Mouse (Mus musculus) spleen, postnatal 10 days (tissue): ENCODE measurements around the gene Clstn2.

ENCODE experiments used
- DNase-seq, 2 experiments: peaks; one replicate each; pipeline ENCODE4 v3.0.0; 2021 to 2022; ENCODE audit warnings: low spot score in 2 of 2

Gene Clstn2

DNA sequence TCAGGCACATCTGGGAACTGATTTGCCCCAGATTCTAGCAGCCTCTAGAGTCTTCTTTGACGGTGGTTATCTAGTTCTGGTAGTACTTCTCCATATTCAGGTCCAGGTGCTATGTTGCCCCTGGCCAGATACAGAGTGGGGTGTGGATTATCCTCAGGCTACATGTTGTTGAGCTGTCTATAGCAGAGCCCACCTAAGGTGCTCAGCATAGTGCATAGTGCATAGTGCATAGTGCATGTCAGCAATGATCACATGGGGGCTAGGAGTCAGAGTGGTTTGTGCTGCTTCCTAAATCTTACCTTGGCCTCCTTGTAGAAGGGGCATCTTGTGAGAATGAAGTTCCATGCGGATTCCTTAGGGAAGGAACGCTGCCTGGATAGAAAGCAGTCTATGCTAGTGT, 556.5 kb downstream of the Clstn2 start:
- DNase-seq: no peak

DNA sequence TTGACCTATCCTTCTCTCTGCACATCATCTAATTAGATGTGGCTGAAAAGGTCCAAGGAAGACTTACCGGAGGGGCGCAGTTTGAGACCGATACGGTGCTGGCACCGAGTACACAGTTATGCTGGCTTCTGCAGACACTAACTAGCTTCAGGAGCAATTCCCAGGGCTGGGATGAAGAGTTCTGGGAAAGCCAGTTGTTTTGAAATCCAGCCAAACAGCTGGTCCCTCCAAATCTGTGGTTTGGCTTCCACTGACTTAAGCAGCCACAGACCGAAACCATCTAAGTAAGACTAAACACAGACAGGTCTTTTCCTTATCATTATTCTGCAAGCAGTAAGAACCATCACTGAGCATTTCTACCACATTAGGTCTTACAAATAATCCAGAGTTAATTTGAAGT, 558.1 kb downstream of the Clstn2 start:
- no peak for DNase-seq

DNA sequence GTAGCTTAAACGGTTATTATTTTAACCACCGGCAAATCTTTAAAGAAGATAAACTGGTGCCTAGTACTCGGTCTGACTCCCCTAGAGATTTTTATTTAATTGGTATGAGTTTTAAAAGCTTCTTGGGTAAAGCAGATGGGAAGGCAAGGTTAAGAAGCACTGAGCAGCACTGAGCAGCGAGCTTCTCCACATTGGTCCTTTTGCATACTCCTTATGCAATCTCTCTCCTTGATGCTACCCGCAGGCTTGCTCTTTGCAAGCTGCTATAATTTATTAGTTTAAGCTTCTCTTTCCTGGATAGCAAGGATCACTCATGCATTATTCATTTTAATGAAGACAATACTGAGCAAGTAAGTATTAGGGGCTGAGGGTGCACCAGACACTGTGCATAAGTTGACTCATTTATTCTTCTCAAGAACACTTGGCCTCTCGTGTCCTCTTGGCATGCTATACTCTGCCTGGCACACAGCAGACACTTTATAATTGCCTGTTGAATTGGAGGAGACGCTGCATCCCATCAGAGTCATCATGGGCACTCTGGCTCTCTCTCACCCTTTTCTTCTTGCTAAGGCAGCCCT, 561.9 kb downstream of the Clstn2 start:
- DNase-seq: no peak

DNA sequence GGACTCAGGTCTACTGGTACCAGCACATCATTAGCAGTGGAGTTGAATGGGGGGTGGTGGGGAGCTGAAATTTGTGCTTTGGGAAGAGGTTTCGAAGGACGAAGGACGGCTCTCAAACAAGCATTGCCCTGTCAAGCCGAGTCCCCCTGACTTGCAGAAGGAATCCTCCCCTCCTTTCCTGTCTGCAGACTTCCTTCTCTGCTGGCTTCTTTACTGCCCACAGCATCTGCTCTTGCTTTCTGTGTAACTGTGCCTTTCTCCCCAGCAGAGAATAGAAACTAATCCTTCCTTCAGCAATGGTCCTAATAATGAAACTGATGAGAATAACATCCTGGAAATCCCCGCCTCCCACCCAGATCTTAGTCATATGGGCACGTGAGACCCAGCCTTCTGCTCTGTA, 572.5 kb downstream of the Clstn2 start:
- DNase-seq: no peak

DNA sequence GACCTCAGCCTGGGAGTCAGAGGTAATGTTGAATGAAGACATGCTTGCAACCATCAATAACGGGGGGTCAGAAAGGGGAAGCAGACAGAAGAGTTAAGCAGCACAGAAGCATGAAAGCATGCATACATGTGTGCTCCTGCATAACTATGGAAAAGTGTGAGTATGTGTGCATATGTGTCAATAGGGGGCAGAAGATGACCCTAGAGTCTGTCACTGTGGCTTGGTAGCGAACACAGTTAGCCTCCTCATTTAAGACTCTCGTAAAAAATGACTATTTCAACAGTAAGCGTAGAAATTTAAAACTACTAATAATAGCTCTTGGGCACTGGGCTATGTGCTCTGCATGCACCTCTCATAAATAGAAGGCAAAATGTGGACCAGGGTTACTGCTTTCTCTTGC, 573.2 kb downstream of the Clstn2 start:
- DNase-seq: no peak

DNA sequence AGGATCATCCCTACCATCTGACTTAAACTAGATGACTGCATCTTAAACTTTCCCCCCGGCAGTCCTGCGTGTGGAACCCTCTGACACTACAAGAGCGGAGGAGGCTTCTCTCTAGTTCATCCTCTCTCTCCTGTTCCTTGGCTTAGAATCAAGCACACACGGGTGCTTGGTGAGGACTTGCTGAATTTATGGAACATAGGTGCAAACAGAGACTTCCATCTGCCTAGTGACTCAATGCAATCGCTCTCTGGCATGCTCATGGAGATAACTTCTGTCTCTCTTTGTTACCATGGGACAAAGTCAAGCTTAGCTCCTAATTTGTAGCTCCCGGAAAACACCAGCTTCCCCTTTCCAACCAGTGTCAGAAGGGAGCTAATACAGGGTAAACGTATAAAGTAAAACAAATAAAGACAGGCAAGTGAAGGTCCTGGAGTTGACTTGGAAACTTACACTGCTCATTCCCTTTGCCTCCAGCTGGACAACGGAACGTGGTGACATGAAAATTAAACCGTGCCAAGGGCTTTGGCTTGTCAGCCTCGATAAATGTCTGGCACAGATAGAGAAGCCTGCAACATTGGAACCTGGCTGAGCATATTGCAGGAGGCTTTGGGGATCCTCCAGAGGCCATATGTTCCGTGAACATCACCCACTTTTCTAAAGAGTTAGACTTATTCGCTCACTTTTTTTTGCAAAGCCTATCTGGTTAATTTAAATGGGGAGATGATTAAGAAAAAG, 583.5 kb downstream of the Clstn2 start:
- DNase-seq: no peak

DNA sequence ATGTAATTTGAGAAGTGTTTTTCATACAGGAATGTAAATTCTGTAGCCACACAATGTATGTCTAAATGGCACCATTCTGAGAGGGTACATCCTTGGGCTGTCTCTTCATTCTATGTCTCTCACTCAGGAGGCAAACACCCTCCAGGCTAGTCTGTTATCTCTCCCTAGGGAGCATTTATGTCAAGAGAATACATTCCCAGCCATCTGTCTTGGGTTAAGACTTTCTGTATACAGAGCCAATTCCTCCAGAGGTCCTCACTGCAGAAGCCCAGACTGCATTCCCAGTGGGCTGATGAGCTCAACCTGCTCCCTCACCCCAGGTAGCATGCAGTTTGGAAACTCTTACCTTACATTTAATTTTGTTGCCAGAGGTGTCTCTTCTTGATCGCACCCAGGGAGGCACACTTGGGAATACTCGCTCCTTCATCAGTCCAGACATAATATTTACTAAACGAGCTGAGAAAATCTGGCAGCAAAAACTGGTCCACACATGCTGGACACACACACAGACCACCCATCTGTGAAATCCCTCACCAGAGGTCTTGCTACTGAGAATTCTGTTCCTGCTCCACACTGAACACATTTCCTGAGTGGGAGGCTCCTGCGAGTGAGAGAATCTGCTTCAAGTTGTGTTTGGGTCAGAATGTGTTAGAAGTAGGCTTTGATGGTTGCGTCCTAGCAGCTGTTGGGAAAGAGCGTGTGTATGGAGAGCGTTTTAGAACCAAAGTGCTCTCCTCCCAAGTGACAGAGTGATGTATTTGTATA, 592.9 kb downstream of the Clstn2 start:
- DNase-seq: no peak

DNA sequence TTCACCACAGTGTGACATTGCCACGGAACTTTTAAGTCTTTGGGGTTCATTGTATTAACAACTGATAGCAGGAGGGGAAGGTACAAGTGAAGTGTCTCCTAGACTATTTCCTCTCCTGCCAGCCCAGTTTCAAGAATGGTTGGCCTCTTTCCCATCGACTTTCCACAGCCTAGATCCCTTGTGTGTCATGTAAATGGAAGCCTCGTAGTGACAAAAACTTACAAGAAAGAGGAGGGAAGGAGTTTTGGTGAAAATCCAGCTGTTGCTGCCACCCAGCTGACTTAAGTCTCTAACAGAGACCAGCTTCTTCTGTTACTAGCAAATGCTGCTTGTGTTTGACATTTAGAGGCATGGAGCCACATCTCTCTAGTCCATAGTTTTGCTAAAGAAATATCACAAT, 598.3 kb downstream of the Clstn2 start:
- DNase-seq: no peak

DNA sequence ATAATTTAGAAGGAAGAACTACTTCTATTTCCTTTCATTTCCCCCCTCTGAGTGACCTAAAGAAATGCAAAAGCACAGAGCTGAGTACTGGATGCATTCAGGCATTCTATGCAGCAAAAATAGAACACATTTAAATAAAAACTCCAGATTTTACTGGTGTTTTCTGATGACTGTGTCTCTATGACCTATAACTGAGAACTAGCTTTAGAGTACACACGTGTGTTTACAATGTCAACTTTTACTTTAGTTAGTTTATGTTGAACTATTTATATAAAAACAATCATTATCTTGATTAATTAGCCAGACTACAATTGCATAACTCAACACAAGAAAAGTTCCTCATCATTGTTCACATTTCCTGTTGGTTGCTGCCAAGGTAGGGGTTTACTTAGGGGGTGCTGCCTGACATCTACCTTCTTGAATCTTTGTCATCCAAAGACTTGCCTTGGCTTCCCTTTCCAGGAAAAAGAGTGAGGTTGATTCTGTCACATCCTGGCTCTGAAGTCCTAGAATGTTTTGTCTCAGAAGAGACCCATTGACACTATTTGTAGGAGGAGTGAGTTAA, 603.0 kb downstream of the Clstn2 start:
- no peak for DNase-seq

DNA sequence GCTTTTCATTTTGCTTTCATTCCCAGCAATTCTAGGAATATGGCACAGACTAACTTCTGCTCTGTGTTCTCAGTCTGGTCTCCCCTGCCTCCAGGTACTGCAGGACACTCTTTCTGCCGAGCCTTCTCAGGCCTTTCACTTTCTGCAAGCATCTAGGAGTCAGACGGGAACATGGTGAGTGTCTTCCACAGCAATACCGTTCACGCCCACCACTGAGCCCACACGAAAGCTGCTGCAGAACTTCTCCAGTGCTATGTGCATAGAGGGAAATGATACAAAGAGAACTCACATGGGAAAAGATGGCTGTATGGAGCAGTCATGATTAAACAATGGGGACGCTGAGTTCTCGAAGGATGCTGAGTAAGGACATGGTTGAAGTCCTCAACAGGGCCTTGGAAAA, 604.9 kb downstream of the Clstn2 start:
- no peak for DNase-seq

DNA sequence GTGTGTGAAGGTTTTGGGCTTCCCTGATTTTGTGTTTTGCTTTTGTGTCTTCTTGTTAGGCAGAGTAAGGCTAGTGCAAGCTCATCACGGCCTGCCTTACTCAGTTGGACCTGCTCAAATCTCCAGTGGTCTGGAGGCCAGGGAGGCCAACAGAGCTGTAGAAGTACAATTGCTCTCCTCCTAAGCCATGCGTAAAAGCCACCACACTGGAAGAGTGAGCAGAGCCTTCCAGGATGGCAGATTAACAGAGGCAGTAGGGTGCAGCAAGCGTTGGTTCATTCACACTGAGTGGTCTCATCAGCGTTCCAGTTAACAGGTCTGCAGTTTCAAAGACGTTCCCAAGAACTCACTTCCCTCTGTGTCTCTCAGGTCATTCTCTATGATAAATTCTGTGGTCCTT, 612.1 kb downstream of the Clstn2 start:
- no peak for DNase-seq

DNA sequence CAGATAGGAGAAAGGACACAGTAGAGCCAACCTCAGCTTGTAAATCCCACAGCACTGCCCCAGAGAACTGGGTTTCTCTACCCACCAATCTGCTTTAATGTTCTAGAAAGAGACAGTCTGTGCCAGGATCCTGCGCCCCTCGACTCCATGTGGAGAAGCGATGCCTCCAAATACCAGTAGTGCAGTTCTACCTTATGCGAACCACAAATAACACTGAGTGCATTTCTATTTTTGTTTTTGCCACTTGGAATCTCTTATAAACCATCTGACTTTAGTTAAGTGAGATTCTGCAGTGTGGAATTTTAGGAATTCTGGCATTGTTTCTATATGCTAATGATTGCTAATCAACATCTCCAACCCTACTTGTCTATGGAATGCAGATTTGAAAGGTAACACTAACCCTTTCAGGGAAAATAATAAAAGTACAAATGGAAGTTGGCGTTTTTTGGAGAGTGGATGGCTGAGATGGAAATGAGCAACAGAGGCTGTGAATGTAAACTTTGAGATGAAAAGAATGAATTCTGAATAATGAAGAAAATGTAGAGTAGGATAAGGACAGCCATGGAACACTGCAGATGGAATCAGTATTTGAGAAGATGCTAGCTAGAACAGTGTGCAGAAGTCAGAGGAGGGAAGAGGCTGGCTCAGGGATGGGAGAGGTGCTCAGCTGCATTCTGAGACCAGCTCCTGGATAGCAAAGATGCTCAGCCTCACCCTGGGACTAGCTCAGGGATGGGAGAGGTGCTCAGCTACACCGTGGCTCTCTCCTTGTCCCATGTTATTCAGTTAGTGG, 617.9 kb downstream of the Clstn2 start:
- no peak for DNase-seq

DNA sequence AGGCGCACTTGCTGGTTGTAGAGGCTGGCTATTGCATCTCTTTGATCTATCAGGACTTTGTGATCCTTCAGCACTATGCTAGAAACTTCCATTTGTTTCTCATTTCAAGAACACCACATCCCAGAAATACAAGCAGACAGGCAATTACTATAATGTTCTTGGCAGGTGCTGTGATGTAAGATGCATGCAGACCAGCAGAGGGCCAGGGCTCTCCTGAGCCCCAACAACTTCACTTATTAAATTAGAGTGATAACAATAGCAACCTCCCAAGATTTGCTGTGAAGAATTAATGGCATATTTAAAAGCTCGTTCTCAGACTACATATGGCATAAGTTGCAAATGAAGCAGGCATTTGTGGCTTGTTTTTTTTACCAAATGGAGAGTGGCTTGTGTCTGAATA, 624.8 kb downstream of the Clstn2 start:
- DNase-seq: no peak
